Mouse (Mus musculus): Measurements from ENCODE around the gene Fnbp1. TPM values are rescaled to one million over a fixed set of nuclear protein-coding genes. Genes with fewer than 3 reads are reported as not detected.

The Fnbp1 gene
- polyA plus RNA-seq, 1 experiment, result 310 TPM

DNA sequence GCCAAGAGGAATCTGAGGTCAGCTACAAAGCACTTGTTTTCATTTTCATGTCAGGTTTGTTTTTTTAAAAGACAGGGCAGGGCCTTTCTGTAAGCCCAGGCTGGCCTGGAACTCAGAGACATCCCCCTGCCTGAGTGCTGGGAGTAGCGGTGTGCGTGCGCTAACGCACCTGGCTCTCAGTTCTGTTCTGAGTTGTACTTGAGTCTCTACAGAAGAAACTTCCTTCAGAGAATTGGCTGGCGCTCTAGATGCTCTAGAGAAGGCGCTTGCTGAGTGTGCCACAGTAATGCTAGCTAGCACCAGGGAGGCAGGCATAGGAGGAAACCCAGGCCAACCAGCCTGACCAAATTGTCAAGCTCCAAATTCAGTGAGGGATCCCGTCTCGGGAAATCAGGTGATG lies 52.9 kb downstream of the Fnbp1 start:
- TF ChIP-seq POLR2A (IDR thresholded peaks at IDR 0.05; ENCODE audit: borderline replicate concordance, insufficient read depth, low read length) (no peak), CTCF (IDR thresholded peaks at IDR 0.05; ENCODE audit: borderline replicate concordance, insufficient read depth, low read depth, low read length) (no peak)
- DNase-seq, result peak; percentile 56 to 57
- H3K4me1 ChIP-seq (ENCODE audit: control insufficient read depth, insufficient read depth, low read length), result peaks cover 56% of the 10 kb centered on the region
- no peak overlapping the region for H3K4me3 ChIP-seq (replicated peaks; ENCODE audit: insufficient read depth, low read depth, low read length)
- WGBS, result 36% methylated on average over 8 of the region's 8 CpGs
- H3K27ac ChIP-seq (ENCODE audit: insufficient read depth, low read length), result peak overlapping the region; percentile 89
- H3K27me3 ChIP-seq (ENCODE audit: control insufficient read depth, insufficient read depth, low read length), result no peaks in the 10 kb centered on the region

DNA sequence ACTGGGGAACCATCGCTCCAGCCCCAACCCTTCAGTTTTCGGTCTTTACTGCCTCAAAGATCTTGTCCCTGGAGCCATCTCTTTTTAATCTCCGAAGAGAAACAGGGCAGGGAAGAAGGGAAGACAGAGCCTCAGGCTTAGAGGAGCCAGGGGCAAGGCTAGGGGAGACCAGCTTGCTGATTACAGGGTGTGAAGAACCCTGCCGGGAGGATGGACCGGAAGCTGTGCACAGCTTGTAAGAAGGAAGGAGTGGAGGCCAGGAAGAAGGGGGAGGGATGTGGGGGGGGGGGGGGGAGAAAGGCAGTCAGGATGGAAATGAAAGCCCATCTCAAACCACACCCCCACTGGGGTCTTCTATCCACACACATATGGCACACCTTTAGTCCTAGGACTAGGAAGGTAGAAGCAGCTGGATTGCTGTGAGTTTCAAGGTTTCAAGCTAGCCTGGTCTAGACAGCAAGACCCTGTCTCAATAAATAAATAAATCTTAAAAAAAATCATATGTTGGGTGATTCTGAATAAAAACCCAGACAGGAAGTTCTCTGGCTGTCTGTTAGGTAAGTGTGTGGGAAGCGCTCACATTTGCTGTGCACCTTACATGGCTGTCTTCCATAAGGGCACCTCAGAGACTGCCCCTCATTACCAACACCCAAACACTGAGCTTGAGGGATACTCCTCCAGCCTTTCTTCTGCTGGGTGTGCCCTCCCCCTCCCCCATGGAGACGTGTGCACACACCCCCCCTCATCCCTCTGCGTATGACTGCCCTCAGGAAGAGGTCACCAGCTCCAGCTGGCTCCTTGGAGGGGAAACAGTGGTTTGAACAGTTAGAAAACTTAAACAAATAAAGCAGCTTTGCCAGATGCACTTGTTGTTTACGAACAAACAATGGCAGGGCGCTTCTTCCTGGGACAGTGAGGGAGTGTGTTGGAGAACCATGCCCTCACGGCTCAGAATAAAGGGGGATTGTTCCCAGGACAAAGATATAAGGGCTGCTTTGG lies 53.8 kb downstream of the Fnbp1 start:
- H3K27ac ChIP-seq (ENCODE audit: insufficient read depth, low read length), result peak overlapping the region; percentile 95
- peak; percentile 85 to 90 for DNase-seq

DNA sequence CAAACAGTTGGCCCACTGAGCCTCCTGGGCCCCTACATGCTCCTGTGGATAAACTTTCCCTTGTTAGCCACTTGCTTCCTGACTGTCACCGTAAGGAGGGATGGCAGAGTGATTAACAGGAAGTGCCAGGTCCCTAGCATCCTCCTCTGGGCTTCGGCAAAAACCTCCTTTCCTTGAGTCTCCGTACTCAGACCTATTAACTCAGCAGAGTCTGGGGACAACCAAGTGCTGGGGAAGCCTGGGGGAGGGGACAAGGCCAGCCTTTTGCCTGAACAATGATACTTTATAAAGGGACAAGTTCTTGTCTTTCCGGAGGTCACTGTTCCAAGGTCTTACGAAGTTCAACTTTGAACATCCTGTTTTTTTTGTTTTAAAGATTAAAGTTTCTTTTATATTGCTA lies 54.7 kb downstream of the Fnbp1 start:
- Histone ChIP-seq H3K4me3 (replicated peaks; ENCODE audit: insufficient read depth, low read depth, low read length) (no peak overlapping the region), H3K27ac (ENCODE audit: insufficient read depth, low read length) (peak overlapping the region; percentile 95), H3K27me3 (ENCODE audit: control insufficient read depth, insufficient read depth, low read length) (no peaks in the 10 kb centered on the region), H3K4me1 (ENCODE audit: control insufficient read depth, insufficient read depth, low read length) (peaks cover 53% of the 10 kb centered on the region)
- no peak for DNase-seq
- WGBS, result 38% methylated on average over 5 of the region's 5 CpGs
- TF ChIP-seq POLR2A (IDR thresholded peaks at IDR 0.05; ENCODE audit: borderline replicate concordance, insufficient read depth, low read length) (no peak), CTCF (IDR thresholded peaks at IDR 0.05; ENCODE audit: borderline replicate concordance, insufficient read depth, low read depth, low read length) (no peak)

More for the DNA sequence above, 53.8 kb downstream of the Fnbp1 start:
- WGBS, result 18% methylated on average over 11 of the region's 11 CpGs
- TF ChIP-seq POLR2A (IDR thresholded peaks at IDR 0.05; ENCODE audit: borderline replicate concordance, insufficient read depth, low read length), result no peak
- no peak for TF ChIP-seq CTCF (IDR thresholded peaks at IDR 0.05; ENCODE audit: borderline replicate concordance, insufficient read depth, low read depth, low read length)
- Histone ChIP-seq H3K4me1 (ENCODE audit: control insufficient read depth, insufficient read depth, low read length) (peaks cover 53% of the 10 kb centered on the region), H3K4me3 (replicated peaks; ENCODE audit: insufficient read depth, low read depth, low read length) (no peak overlapping the region), H3K27me3 (ENCODE audit: control insufficient read depth, insufficient read depth, low read length) (no peaks in the 10 kb centered on the region)

DNA sequence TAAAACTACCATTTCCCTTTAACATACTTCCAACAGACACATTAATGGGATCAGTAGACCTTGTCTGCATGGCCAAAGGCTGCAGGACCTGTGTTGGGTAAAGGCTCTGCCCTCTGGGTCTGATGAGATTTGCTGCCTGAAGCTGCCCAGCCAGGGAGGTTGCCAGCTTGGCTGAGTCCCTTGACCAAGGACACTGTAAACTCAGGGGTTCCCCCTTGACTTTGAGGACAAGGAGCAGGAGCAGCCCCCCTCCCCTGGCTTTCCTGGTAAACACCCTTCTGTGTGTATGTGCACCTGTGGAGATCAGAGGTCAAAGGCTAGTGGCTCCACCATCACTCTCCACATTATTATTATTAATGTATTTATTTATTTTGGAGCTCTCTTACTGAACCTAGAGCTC lies 55.3 kb downstream of the Fnbp1 start:
- Histone ChIP-seq H3K27ac (ENCODE audit: insufficient read depth, low read length) (peak overlapping the region; percentile 95), H3K4me1 (ENCODE audit: control insufficient read depth, insufficient read depth, low read length) (peaks cover 55% of the 10 kb centered on the region), H3K27me3 (ENCODE audit: control insufficient read depth, insufficient read depth, low read length) (no peaks in the 10 kb centered on the region), H3K4me3 (replicated peaks; ENCODE audit: insufficient read depth, low read depth, low read length) (no peak overlapping the region)
- peak; percentile 51 to 61 for DNase-seq
- TF ChIP-seq CTCF (IDR thresholded peaks at IDR 0.05; ENCODE audit: borderline replicate concordance, insufficient read depth, low read depth, low read length) (no peak), POLR2A (IDR thresholded peaks at IDR 0.05; ENCODE audit: borderline replicate concordance, insufficient read depth, low read length) (no peak)

DNA sequence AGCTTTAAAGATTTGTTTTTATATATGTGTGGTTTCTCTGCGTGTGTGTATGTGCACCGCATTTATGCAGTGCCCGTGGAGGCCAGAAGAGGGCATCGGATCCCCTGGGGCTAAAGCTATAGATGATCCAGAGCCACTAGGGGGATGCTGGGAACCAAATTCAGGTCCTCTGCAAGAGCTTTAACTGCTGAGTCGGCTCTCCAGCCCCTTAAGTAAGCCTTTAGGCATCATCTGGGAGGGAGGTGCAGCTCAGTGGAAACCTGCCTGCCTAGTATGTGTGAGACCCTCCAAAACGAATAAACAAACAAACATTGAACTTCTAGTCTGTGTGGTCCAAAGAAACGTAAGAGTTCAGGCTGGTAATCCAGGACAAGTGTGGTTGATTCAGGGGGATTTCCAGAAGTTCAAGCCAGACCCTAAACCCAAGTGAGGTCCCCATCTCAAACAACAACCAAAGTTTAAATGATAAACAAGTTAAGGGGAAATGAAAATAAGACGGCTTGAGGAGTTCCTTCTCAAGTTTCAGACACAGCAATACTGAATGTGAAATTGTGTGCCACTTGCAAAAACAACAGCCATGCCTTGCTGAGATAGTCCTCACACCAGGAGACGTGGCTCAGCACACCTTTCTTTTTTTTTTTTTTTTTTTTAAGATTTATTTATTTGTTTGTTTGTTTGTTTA lies 57.5 kb downstream of the Fnbp1 start:
- 98% methylated on average over 9 of the region's 9 CpGs for WGBS

DNA sequence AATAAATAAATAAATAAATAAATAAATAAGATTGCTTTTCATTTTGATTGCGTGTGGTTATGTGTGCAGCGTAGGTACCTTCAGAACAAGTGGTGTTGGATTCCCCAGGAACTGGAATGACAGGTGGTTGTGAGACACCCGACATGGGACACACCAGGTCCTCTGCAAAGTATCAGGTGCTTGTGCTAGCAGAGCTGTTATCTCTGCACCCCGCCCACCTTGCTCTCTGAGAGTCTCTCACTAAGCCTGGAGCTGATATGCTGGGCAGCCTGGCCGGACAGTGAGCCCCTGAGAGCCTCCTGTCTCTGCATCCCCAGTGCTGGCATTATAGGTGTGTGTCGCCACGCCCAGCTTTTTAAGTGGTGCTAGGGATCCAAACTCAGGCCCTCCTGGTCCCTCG lies 58.4 kb downstream of the Fnbp1 start:
- DNase-seq, result no peak
- H3K4me3 ChIP-seq (replicated peaks; ENCODE audit: insufficient read depth, low read depth, low read length), result no peak overlapping the region
- H3K27me3 ChIP-seq (ENCODE audit: control insufficient read depth, insufficient read depth, low read length), result no peaks in the 10 kb centered on the region
- TF ChIP-seq CTCF (IDR thresholded peaks at IDR 0.05; ENCODE audit: borderline replicate concordance, insufficient read depth, low read depth, low read length) (no peak), POLR2A (IDR thresholded peaks at IDR 0.05; ENCODE audit: borderline replicate concordance, insufficient read depth, low read length) (no peak)
- 96% methylated on average over 8 of the region's 8 CpGs for WGBS
- peaks cover 53% of the 10 kb centered on the region for H3K4me1 ChIP-seq (ENCODE audit: control insufficient read depth, insufficient read depth, low read length)
- peak overlapping the region; percentile 59 for H3K27ac ChIP-seq (ENCODE audit: insufficient read depth, low read length)

More for the DNA sequence above, 57.5 kb downstream of the Fnbp1 start:
- no peak for DNase-seq
- Histone ChIP-seq H3K4me1 (ENCODE audit: control insufficient read depth, insufficient read depth, low read length) (peaks cover 55% of the 10 kb centered on the region), H3K27me3 (ENCODE audit: control insufficient read depth, insufficient read depth, low read length) (no peaks in the 10 kb centered on the region), H3K4me3 (replicated peaks; ENCODE audit: insufficient read depth, low read depth, low read length) (no peak overlapping the region), H3K27ac (ENCODE audit: insufficient read depth, low read length) (peak overlapping the region; percentile 28; the same call in 1 of the 2 replicates)
- no peak for TF ChIP-seq POLR2A (IDR thresholded peaks at IDR 0.05; ENCODE audit: borderline replicate concordance, insufficient read depth, low read length)
- TF ChIP-seq CTCF (IDR thresholded peaks at IDR 0.05; ENCODE audit: borderline replicate concordance, insufficient read depth, low read depth, low read length), result 0 out of 2 replicates have a peak, but pooled peaks have one; percentile 2

DNA sequence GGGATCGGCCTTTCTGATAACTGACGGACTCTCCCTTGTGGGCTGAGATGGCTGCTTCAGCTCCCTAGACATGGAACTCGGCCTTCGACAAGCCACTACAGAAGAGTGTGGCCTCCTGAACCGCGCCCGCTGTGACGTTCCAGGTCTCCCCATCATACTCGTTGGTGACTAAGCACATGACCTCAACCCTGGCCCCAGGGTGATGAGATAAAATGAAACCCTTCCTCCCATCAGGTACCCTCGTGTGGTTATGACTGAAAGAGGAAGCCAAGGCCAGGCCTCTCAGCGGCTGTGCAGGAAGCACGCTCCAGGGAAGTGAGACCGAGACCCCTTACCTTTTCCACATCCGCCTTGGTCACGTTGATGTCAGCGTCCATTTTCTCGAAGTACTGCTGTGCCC lies 59.2 kb downstream of the Fnbp1 start:
- WGBS, result 91% methylated on average over 17 of the region's 17 CpGs
- Histone ChIP-seq H3K27ac (ENCODE audit: insufficient read depth, low read length) (peak overlapping the region; percentile 47), H3K4me1 (ENCODE audit: control insufficient read depth, insufficient read depth, low read length) (peaks cover 48% of the 10 kb centered on the region), H3K4me3 (replicated peaks; ENCODE audit: insufficient read depth, low read depth, low read length) (no peak overlapping the region), H3K27me3 (ENCODE audit: control insufficient read depth, insufficient read depth, low read length) (no peaks in the 10 kb centered on the region)
- no peak for DNase-seq
- TF ChIP-seq POLR2A (IDR thresholded peaks at IDR 0.05; ENCODE audit: borderline replicate concordance, insufficient read depth, low read length), result no peak
- TF ChIP-seq CTCF (IDR thresholded peaks at IDR 0.05; ENCODE audit: borderline replicate concordance, insufficient read depth, low read depth, low read length), result no peak

Measured in cerebellum, adult 2 months (tissue).